ENCODE assay signal across 13 mouse cellular contexts in genomic region chr1:34306741-34307140, GRCm38 (mm10).
"Had no signal": no experiment of that assay in that cellular context is flagged by ENCODE, and none has a peak within 500 bp of the region (broad histone marks: within the 10 kb centered on the region; RNA-seq: fewer than 3 reads in every experiment).

No protein-coding gene starts in this region.

- H3K4me1 ChIP-seq: limb, embryonic 12.5 days; megakaryocyte, embryonic 14.5 days; midbrain, embryonic 12.5 days; stomach, embryonic 15.5 days had no signal

- H3K27me3 ChIP-seq: limb, embryonic 12.5 days; liver, embryonic 15.5 days; megakaryocyte, embryonic 14.5 days; midbrain, embryonic 12.5 days; stomach, embryonic 15.5 days had no signal

- H3K9ac ChIP-seq: limb, embryonic 12.5 days; liver, embryonic 15.5 days; lung, embryonic 14.5 days; midbrain, embryonic 12.5 days; stomach, embryonic 15.5 days had no signal

- H3K4me3 ChIP-seq: limb, embryonic 12.5 days; liver, embryonic 15.5 days; megakaryocyte, embryonic 14.5 days; midbrain, embryonic 12.5 days; stomach, embryonic 15.5 days had no signal

- H3K4me2 ChIP-seq: limb, embryonic 12.5 days; liver, embryonic 15.5 days; lung, embryonic 14.5 days; midbrain, embryonic 12.5 days; stomach, embryonic 15.5 days had no signal

- H3K27ac ChIP-seq: limb, embryonic 12.5 days; liver, embryonic 15.5 days; macrophage; midbrain, embryonic 12.5 days; stomach, embryonic 15.5 days had no signal

- H3K9me3 ChIP-seq: limb, embryonic 12.5 days; liver, embryonic 15.5 days; midbrain, embryonic 12.5 days; stomach, embryonic 15.5 days had no signal

- ATAC-seq: intestine, embryonic 16.5 days had no signal

- DNase-seq: layer of hippocampus, adult 9-11 months; layer of hippocampus, postnatal 36 days; lung, embryonic 14.5 days; lung, postnatal 14 days; right cerebral cortex, postnatal 14 days; thymus, postnatal 36 days had no signal
